In the genomic region with DNA sequence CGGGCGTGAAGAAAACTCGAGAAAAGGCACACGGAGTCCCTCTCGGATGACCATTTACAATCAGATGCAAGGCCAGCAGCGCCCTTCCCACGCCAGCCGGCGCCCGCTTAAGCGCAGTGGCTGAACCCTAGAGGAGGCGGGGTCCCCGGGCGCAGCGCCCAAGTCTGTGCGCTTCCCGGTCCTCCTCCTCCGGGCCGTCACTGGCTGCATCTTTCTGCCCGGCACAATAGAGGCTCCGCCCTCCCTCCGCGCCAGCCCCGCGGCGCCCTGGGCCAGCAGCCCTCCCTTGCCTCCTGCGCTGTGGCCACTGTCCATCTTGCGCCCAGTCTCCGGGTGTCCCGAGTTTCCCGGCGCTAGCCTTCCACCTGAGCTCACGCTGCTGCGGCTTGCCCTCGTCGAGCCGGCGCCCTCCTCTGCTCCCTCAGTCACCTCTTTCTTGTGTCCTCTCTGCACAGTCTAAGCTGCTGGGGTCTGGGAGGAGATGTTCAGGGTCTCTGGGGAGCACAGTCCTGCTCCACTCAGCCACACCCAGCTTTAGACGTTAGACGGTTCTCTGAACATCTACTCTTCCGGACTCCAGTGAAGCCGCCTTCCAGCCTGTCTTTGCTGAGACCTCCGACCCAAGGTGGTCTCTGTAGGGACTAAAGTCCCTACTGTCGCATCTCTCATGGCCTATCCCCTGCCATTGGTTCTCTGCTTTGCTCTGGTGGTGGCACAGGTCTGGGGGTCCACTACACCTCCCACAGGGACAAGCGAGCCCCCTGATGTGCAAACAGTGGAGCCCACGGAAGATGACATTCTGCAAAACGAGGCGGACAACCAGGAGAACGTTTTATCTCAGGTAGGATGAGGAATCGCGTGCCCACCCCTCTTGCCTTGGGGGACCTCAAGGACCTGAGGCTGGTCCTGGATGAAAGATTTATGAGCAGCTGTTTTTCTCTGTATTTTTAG, we compare ENCODE assay signal across 8 mouse cellular contexts. TPM values are rescaled to one million over a fixed set of nuclear protein-coding genes. Genes with fewer than 3 reads are reported as not detected.
DNase-seq lines count a peak whose midpoint lies in the region; ATAC-seq and TF ChIP-seq lines count a peak whose summit lies in the region.

Olfml2b (plus strand) TSS at position 278 of the 951 bp plus-strand sequence.

- DNase-seq in 416B (ENCODE audit: low read depth) = peak; percentile 74
- peak; percentile 41 for DNase-seq in c-Kit-positive CD71-negative TER-119-negative erythroid progenitor cells, embryonic 14.5 days (ENCODE audit: low read depth)
- peak; percentile 85 to 93 for DNase-seq in kidney, postnatal 36 days
- peak in 1 of 3 experiments; percentile 26 for DNase-seq in liver, embryonic 14.5 days (ENCODE audit: low read depth in 3 of 3, low spot score in 3 of 3)
- DNase-seq in neural tube, embryonic 10.5 days (ENCODE audit: extremely low spot score, low spot score) = peak; percentile 84
- peak; percentile 61 for DNase-seq in telencephalon, adult 2 months (ENCODE audit: low read depth, low spot score)

- H3K4me3 ChIP-seq in forebrain, embryonic 13.5 days = peak within 1 kb of the TSS; percentile 61
- H3K4me3 ChIP-seq in heart, embryonic 16.5 days (ENCODE audit: low read length) = peak within 1 kb of the TSS; percentile 65
- H3K4me3 ChIP-seq in liver, embryonic 14.5 days (ENCODE audit: insufficient read depth in 1 of 2, low read depth in 2 of 2, low read length in 2 of 2) = peak within 1 kb of the TSS; percentile 36 to 43

- peaks cover 7% of the 10 kb centered on the region; the same call in 1 of the 2 replicates for H3K36me3 ChIP-seq in forebrain, embryonic 13.5 days (ENCODE audit: poor library complexity, severe bottlenecking)
- peaks cover under 1% of the 10 kb centered on the region; the same call in 1 of the 2 replicates for H3K36me3 ChIP-seq in heart, embryonic 16.5 days (ENCODE audit: control insufficient read depth, insufficient read depth)
- no peaks in the 10 kb centered on the region for H3K36me3 ChIP-seq in liver, embryonic 14.5 days (replicated peaks; ENCODE audit: control insufficient read depth, insufficient read depth, low read depth)

- H3K27ac ChIP-seq in forebrain, embryonic 13.5 days = no peak within 1 kb of the TSS; the same call in 1 of the 2 replicates
- peak within 1 kb of the TSS; percentile 82 for H3K27ac ChIP-seq in heart, embryonic 16.5 days (ENCODE audit: low read length)
- no peak within 1 kb of the TSS for H3K27ac ChIP-seq in liver, embryonic 14.5 days

- peaks cover 23% of the 10 kb centered on the region for H3K4me1 ChIP-seq in forebrain, embryonic 13.5 days
- H3K4me1 ChIP-seq in heart, embryonic 16.5 days (ENCODE audit: control insufficient read depth, insufficient read depth, low read length) = peaks cover 14% of the 10 kb centered on the region; the same call in 1 of the 2 replicates
- no peaks in the 10 kb centered on the region; a peak in 1 of 4 replicates for H3K4me1 ChIP-seq in liver, embryonic 14.5 days (replicated peaks; ENCODE audit: control insufficient read depth in 2 of 2, insufficient read depth in 2 of 2, low read length in 1 of 2)

- 14% methylated on average over 50 of the region's 51 CpGs for WGBS in forebrain, embryonic 13.5 days
- WGBS in heart, embryonic 16.5 days = 10% methylated on average over 51 of the region's 51 CpGs
- WGBS in liver, embryonic 14.5 days (ENCODE audit: insufficient replicate concordance) = 13% methylated on average over 51 of the region's 51 CpGs

- no peak for TF ChIP-seq CTCF in liver, embryonic 14.5 days (IDR thresholded peaks at IDR 0.05; ENCODE audit: low read depth)

- H3K4me2 ChIP-seq in forebrain, embryonic 13.5 days = peak within 1 kb of the TSS; percentile 77
- peak within 1 kb of the TSS; percentile 73 for H3K4me2 ChIP-seq in heart, embryonic 16.5 days (ENCODE audit: low read depth, low read length)
- peak within 1 kb of the TSS; percentile 64 for H3K4me2 ChIP-seq in liver, embryonic 14.5 days (ENCODE audit: low read depth)

- peak; percentile 98 for ATAC-seq in forebrain, embryonic 13.5 days
- peak; percentile 98 for ATAC-seq in heart, embryonic 16.5 days (replicated peaks; ENCODE audit: extremely low read depth, insufficient read depth, low FRiP score)
- peak; percentile 77 for ATAC-seq in liver, embryonic 14.5 days (ENCODE audit: insufficient read depth)

- TF ChIP-seq EP300 in liver, embryonic 14.5 days (IDR thresholded peaks at IDR 0.05; ENCODE audit: low read depth) = no peak

- 0 out of 2 replicates have a peak, but pooled peaks cover 3% of the 10 kb centered on the region for H3K27me3 ChIP-seq in forebrain, embryonic 13.5 days
- no peaks in the 10 kb centered on the region for H3K27me3 ChIP-seq in heart, embryonic 16.5 days (ENCODE audit: control insufficient read depth, insufficient read depth, low read length)
- peaks cover 22% of the 10 kb centered on the region for H3K27me3 ChIP-seq in liver, embryonic 14.5 days (ENCODE audit: control insufficient read depth, insufficient read depth, low read length)

- H3K9ac ChIP-seq in forebrain, embryonic 13.5 days = peak within 1 kb of the TSS; percentile 77
- peak within 1 kb of the TSS; percentile 81 for H3K9ac ChIP-seq in heart, embryonic 16.5 days (ENCODE audit: low read length)
- no peak within 1 kb of the TSS for H3K9ac ChIP-seq in liver, embryonic 14.5 days (replicated peaks)

- 0 out of 2 replicates have a peak, but pooled peaks cover 6% of the 10 kb centered on the region for H3K9me3 ChIP-seq in forebrain, embryonic 13.5 days (replicated peaks)
- no peaks in the 10 kb centered on the region for H3K9me3 ChIP-seq in heart, embryonic 16.5 days (replicated peaks; ENCODE audit: control insufficient read depth, low read length)
- H3K9me3 ChIP-seq in liver, embryonic 14.5 days (ENCODE audit: control insufficient read depth, low read length) = no peaks in the 10 kb centered on the region

RNA-seq across cellular contexts. Expression of gene Olfml2b, which starts in this region (rescaled TPM):
- 6.7 and 7.3 TPM in 2 replicates for polyA plus RNA-seq in forebrain, embryonic 13.5 days (2015; fragmentation: Nextera tagmentation; extraction: Ambion mirVana)
- polyA plus RNA-seq in heart, embryonic 16.5 days (2015; fragmentation: Nextera tagmentation; extraction: Ambion mirVana) = 29.5 and 30.2 TPM in 2 replicates
- polyA plus RNA-seq in liver, embryonic 14.5 days (2012; rRNA removed) = 0.73 and 0.74 TPM in 2 replicates
- 1.1 and 1.2 TPM in 2 replicates for polyA plus RNA-seq in liver, embryonic 14.5 days (2014; fragmentation: Nextera tagmentation; extraction: Ambion mirVana)
